In genomic region chr4:134357461-134357771, GRCm38 (mm10) we compare ENCODE assay signal across 11 mouse cellular contexts. TPM values are rescaled to one million over a fixed set of nuclear protein-coding genes. Genes with fewer than 3 reads are reported as not detected.
DNase-seq lines count a peak whose midpoint lies in the region; ATAC-seq lines count a peak whose summit lies in the region.
"Had no signal": no experiment of that assay in that cellular context is flagged by ENCODE, and none has a peak within 500 bp of the region (broad histone marks: within the 10 kb centered on the region; RNA-seq: fewer than 3 reads in every experiment).

No protein-coding gene starts in this region.

- peak overlapping the region; percentile 35 for H3K4me2 ChIP-seq in kidney, embryonic 16.5 days (replicated peaks; ENCODE audit: low read depth, low read length)
- H3K4me2 ChIP-seq in forebrain, embryonic 12.5 days = peak overlapping the region; percentile 37
- H3K4me2 ChIP-seq in intestine, embryonic 15.5 days (replicated peaks) = peak overlapping the region; percentile 46

- DNase-seq in kidney, adult 18-20 months = no peak
- no peak for DNase-seq in thymus, postnatal 0 days (ENCODE audit: low spot score)
- DNase-seq in right cerebral cortex, adult 2 months (ENCODE audit: low spot score in 2 of 2) = no peak

- peaks cover 39% of the 10 kb centered on the region for H3K4me1 ChIP-seq in kidney, embryonic 16.5 days (ENCODE audit: insufficient read depth, low read length)
- H3K4me1 ChIP-seq in forebrain, embryonic 12.5 days = peaks cover 11% of the 10 kb centered on the region
- peaks cover 43% of the 10 kb centered on the region for H3K4me1 ChIP-seq in intestine, embryonic 15.5 days (replicated peaks)

- 47% methylated on average over 17 of the region's 17 CpGs for WGBS in kidney, embryonic 16.5 days
- 45% methylated on average over 17 of the region's 17 CpGs for WGBS in forebrain, embryonic 12.5 days
- WGBS in intestine, embryonic 15.5 days = 33% methylated on average over 17 of the region's 17 CpGs

- H3K9me3 ChIP-seq in kidney, embryonic 16.5 days (ENCODE audit: low read length) = no peaks in the 10 kb centered on the region
- H3K9me3 ChIP-seq in forebrain, embryonic 12.5 days = no peaks in the 10 kb centered on the region
- no peaks in the 10 kb centered on the region for H3K9me3 ChIP-seq in intestine, embryonic 15.5 days

- ATAC-seq in kidney, embryonic 16.5 days (ENCODE audit: low FRiP score, low TSS enrichment) = no peak; the same call in 1 of the 2 replicates
- no peak for ATAC-seq in forebrain, embryonic 12.5 days (ENCODE audit: low FRiP score)
- peak; percentile 53 for ATAC-seq in intestine, embryonic 15.5 days
- 0 out of 2 replicates have a peak, but pooled peaks have one; percentile 12 for ATAC-seq in monocyte, adult 5-6 weeks (replicated peaks; ENCODE audit: insufficient number of reproducible peaks, low FRiP score, low TSS enrichment, poor library complexity, severe bottlenecking)
- ATAC-seq in megakaryocyte-erythroid progenitor cell, adult 5-6 weeks (replicated peaks; ENCODE audit: low FRiP score, low TSS enrichment, poor library complexity, severe bottlenecking) = no peak

- H3K9ac ChIP-seq in kidney, embryonic 16.5 days (replicated peaks; ENCODE audit: low read length) = 0 out of 2 replicates have a peak overlapping the region, but pooled peaks have one; percentile 17
- no peak overlapping the region for H3K9ac ChIP-seq in forebrain, embryonic 12.5 days
- H3K9ac ChIP-seq in intestine, embryonic 15.5 days = peak overlapping the region; percentile 39

- H3K27ac ChIP-seq in kidney, embryonic 16.5 days (ENCODE audit: low read length) = no peak overlapping the region; the same call in 1 of the 2 replicates
- no peak overlapping the region for H3K27ac ChIP-seq in forebrain, embryonic 12.5 days
- H3K27ac ChIP-seq in intestine, embryonic 15.5 days = peak overlapping the region; percentile 89

- no peaks in the 10 kb centered on the region for H3K36me3 ChIP-seq in kidney, embryonic 16.5 days (ENCODE audit: insufficient read depth, low read length)
- no peaks in the 10 kb centered on the region for H3K36me3 ChIP-seq in forebrain, embryonic 12.5 days (replicated peaks)
- H3K36me3 ChIP-seq in intestine, embryonic 15.5 days = no peaks in the 10 kb centered on the region

- H3K27me3 ChIP-seq in kidney, embryonic 16.5 days (ENCODE audit: insufficient read depth, low read length) = no peaks in the 10 kb centered on the region
- H3K27me3 ChIP-seq in forebrain, embryonic 12.5 days = peaks cover 24% of the 10 kb centered on the region; the same call in 1 of the 2 replicates
- H3K27me3 ChIP-seq in intestine, embryonic 15.5 days (replicated peaks) = no peaks in the 10 kb centered on the region
- H3K27me3 ChIP-seq: CH12.LX had no signal

- H3K4me3 ChIP-seq in kidney, embryonic 16.5 days (ENCODE audit: low read length) = no peak overlapping the region
- H3K4me3 ChIP-seq in forebrain, embryonic 12.5 days (replicated peaks) = peak overlapping the region; percentile 6
- H3K4me3 ChIP-seq in intestine, embryonic 15.5 days (replicated peaks) = peak overlapping the region; percentile 27

RNA-seq across cellular contexts. Expression of gene Slc30a2, which starts 14.4 kb away (rescaled TPM):
- 0.92 and 1.4 TPM in 2 replicates for polyA plus RNA-seq in kidney, embryonic 16.5 days (2015; fragmentation: Nextera tagmentation; extraction: Ambion mirVana)
- polyA plus RNA-seq in forebrain, embryonic 12.5 days (2016; fragmentation: Nextera tagmentation; extraction: Ambion mirVana) = not detected in 2 replicates
- polyA plus RNA-seq in intestine, embryonic 15.5 days (2015; fragmentation: Nextera tagmentation; extraction: Ambion mirVana) = 4.4 and 4.5 TPM in 2 replicates
- total RNA-seq in monocyte, adult 5-6 weeks (2017) = not detected in 3 replicates
- polyA plus RNA-seq in thymus, postnatal 0 days (2015; fragmentation: Nextera tagmentation; extraction: Ambion mirVana) = 0.17 and 0.40 TPM in 2 replicates
- not detected in 2 replicates for total RNA-seq in megakaryocyte-erythroid progenitor cell, adult 5-6 weeks (2014; fragmentation: Nextera tagmentation)
- total RNA-seq in megakaryocyte-erythroid progenitor cell, adult 5-6 weeks (2017) = not detected in 2 replicates
- total RNA-seq: hematopoietic stem cell, adult 5-6 weeks; left cerebral cortex, postnatal 36 days had no signal

RNA-seq across cellular contexts. Expression of gene Extl1, which starts 26.2 kb away (rescaled TPM):
- 0.32 and 0.61 TPM in 2 replicates for polyA plus RNA-seq in kidney, embryonic 16.5 days (2015; fragmentation: Nextera tagmentation; extraction: Ambion mirVana)
- 0.32 and 0.37 TPM in 2 replicates for polyA plus RNA-seq in forebrain, embryonic 12.5 days (2016; fragmentation: Nextera tagmentation; extraction: Ambion mirVana)
- polyA plus RNA-seq in intestine, embryonic 15.5 days (2015; fragmentation: Nextera tagmentation; extraction: Ambion mirVana) = 1.4 and 1.5 TPM in 2 replicates
- total RNA-seq in monocyte, adult 5-6 weeks (2017) = 0.29 TPM in 1 of 3 replicates, not detected in the others
- polyA plus RNA-seq in thymus, postnatal 0 days (2015; fragmentation: Nextera tagmentation; extraction: Ambion mirVana) = 2.9 and 3.3 TPM in 2 replicates
- not detected in 2 replicates for total RNA-seq in megakaryocyte-erythroid progenitor cell, adult 5-6 weeks (2014; fragmentation: Nextera tagmentation)
- not detected in 2 replicates for total RNA-seq in megakaryocyte-erythroid progenitor cell, adult 5-6 weeks (2017)

RNA-seq across cellular contexts. Expression of gene Pafah2, which starts 38.7 kb away (rescaled TPM):
- polyA plus RNA-seq in kidney, embryonic 16.5 days (2015; fragmentation: Nextera tagmentation; extraction: Ambion mirVana) = 19.5 and 20.1 TPM in 2 replicates
- 7.2 and 8.3 TPM in 2 replicates for polyA plus RNA-seq in forebrain, embryonic 12.5 days (2016; fragmentation: Nextera tagmentation; extraction: Ambion mirVana)
- polyA plus RNA-seq in intestine, embryonic 15.5 days (2015; fragmentation: Nextera tagmentation; extraction: Ambion mirVana) = 42.4 and 42.6 TPM in 2 replicates
- total RNA-seq in monocyte, adult 5-6 weeks (2017) = 0.64 to 3.8 TPM (median 1.5 TPM) in 3 replicates
- polyA plus RNA-seq in thymus, postnatal 0 days (2015; fragmentation: Nextera tagmentation; extraction: Ambion mirVana) = 4.6 and 5.3 TPM in 2 replicates
- 27.7 and 41.0 TPM in 2 replicates for total RNA-seq in megakaryocyte-erythroid progenitor cell, adult 5-6 weeks (2014; fragmentation: Nextera tagmentation)
- total RNA-seq in megakaryocyte-erythroid progenitor cell, adult 5-6 weeks (2017) = 18.2 and 24.1 TPM in 2 replicates

RNA-seq across cellular contexts. Expression of gene Trim63, which starts 42.5 kb away (rescaled TPM):
- polyA plus RNA-seq in kidney, embryonic 16.5 days (2015; fragmentation: Nextera tagmentation; extraction: Ambion mirVana) = 3.3 and 4.1 TPM in 2 replicates
- 0.17 and 0.27 TPM in 2 replicates for polyA plus RNA-seq in forebrain, embryonic 12.5 days (2016; fragmentation: Nextera tagmentation; extraction: Ambion mirVana)
- polyA plus RNA-seq in intestine, embryonic 15.5 days (2015; fragmentation: Nextera tagmentation; extraction: Ambion mirVana) = 0.68 and 1.0 TPM in 2 replicates
- not detected in 3 replicates for total RNA-seq in monocyte, adult 5-6 weeks (2017)
- polyA plus RNA-seq in thymus, postnatal 0 days (2015; fragmentation: Nextera tagmentation; extraction: Ambion mirVana) = 1.1 and 1.3 TPM in 2 replicates
- not detected in 2 replicates for total RNA-seq in megakaryocyte-erythroid progenitor cell, adult 5-6 weeks (2014; fragmentation: Nextera tagmentation)
- total RNA-seq in megakaryocyte-erythroid progenitor cell, adult 5-6 weeks (2017) = not detected in 2 replicates
- total RNA-seq: hematopoietic stem cell, adult 5-6 weeks had no signal

Comparison
In these comparisons a context has a peak if more than half of its experiments do, and no peak if none do; other contexts are left out.
1. ATAC-seq: peak in intestine, embryonic 15.5 days (single experiment) and monocyte, adult 5-6 weeks (single experiment); none in kidney, embryonic 16.5 days (single experiment), forebrain, embryonic 12.5 days (single experiment) and megakaryocyte-erythroid progenitor cell, adult 5-6 weeks (single experiment).
2. Peak in every context shown above with its lines, with median percentiles within 50 percentile points of each other: H3K4me2 ChIP-seq.